Mouse (Mus musculus) induced T-regulatory cell, adult 2 months (primary cell): ENCODE measurements around the gene Ptch1.

Experiments used
- DNase-seq: peaks from one replicate; pipeline ENCODE4 v3.0.0-alpha.2; 2012; ENCODE audit warnings: low read depth

Ptch1 gene

GRCm38 (mm10) chr13:63573256-63573835, at the start of gene Ptch1:
Gene Ptch1 (minus strand): TSS chr13:63573598.
- DNase-seq, result peak; percentile 62

- DNase-seq, result no peak
These were observed 47.9 kb upstream of the Ptch1 start for GRCm38 (mm10) chr13:63621301-63621700.

DNA sequence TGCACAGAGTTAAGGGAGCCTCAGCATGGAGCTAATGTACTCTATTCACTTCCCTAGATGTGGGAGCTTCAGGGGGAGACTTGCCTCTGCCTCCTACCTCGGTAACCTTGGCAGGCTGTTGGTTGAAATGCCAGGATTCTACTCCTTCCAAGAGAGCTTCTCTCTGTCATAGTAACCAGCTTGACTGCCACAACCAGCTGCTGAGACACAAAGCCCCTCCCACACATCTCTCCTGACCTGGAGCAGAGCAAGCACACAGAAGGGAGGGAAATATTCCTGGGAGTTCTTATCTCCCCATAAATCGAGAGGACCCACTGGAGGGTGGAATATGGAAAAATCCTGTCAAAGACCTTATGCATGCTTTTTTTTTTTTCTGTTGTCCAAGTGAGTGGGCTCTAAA, 39.8 kb upstream of the Ptch1 start:
- no peak for DNase-seq

DNA sequence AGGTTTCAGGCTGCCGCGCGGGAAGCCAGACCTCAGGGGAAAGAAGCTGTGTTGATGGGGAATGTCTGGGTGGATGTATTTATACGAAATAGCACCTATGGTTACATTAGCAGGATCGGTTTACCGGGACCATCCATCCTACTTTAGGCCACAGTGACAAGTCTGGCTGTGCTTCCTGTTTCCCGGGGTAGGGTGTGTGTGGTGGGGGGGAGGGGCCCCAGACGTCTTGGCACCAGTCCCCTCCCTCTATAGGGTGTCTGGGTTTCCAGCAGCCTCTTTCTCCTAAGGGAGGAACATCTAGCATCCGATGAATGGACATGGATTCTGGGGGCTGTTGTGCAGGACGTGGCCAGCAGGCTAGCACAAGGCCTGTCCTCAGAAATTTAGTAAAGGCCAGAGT, 36.3 kb upstream of the Ptch1 start:
- DNase-seq, result no peak

DNA sequence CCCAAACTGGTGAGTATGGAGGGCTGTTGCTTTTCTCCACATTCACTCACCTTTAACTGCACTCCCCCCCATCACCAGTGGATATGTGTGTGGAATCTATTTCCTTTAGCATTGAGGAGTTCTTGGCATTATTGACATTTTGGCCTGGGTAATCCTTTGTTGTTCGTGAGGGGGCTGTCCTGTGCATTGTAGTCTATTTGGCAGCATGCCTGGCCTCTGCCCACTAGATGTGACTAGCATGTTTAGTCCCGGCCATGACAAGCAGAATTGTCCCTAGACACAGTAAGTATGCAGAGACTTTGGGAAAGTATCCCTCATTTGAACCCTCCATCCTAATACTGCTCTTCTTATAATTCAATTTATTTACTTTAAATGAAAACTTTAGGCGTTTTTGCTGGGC, 24.2 kb upstream of the Ptch1 start:
- DNase-seq, result no peak

GRCm38 (mm10) chr13:63595869-63596268, 22.5 kb upstream of the Ptch1 start:
- DNase-seq, result no peak

DNA sequence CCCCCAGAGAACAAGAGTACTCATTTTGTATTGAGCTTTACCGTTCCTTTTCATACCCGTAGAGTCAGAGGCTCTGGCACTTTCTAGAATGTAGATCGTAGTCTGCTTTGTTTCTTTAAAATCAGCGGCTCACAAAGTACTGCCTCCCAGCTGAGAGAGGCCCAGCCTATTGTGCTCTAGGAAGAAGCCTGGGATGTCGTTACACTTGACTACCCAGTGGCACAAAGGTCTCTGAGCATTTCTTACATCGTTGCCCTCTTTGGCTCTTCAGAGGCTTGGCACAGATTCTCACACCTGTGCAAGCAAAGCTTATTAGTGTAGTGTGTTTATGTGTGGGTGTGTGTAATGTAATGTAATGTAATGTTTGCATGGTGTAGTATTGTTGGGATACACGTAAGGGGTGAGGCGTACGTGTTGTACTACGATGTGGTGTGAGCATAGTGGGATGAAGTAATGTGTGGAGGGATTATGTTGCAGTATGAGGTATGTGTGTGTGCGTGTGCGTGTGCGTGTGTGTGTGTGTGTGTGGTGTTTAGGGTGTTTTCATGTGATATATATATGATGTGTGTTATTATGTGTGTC, 20.2 kb upstream of the Ptch1 start:
- DNase-seq, result no peak

DNA sequence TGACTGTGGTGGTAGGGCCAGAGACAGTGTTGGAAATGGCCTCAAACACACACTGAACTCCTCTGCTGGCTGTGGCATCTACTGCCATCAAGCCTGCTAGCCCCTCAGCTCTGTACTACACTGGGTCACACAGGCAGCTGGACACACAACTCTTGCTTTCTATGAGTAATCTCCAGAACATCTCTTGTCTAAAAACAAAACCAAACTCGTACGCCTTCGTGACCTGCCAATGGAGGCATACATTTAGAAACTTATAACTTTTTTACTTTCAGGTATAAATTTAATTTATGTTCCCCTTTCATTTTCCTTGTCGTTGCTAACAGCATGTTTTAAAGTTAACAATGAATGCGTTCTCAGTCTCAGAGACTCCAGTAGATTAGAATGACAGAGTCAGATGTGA, 19.4 kb upstream of the Ptch1 start:
- no peak for DNase-seq

GRCm38 (mm10) chr13:63574601-63575000, 1.2 kb upstream of the Ptch1 start:
- DNase-seq, result peak; percentile 38

- peak; percentile 58 for DNase-seq
These were observed 744 bp downstream of the Ptch1 start for GRCm38 (mm10) chr13:63572453-63573255.

GRCm38 (mm10) chr13:63572111-63572452, 1.3 kb downstream of the Ptch1 start:
- DNase-seq, result peak; percentile 35

GRCm38 (mm10) chr13:63570456-63570855, 2.9 kb downstream of the Ptch1 start:
- no peak for DNase-seq

- no peak for DNase-seq
These were observed 4.0 kb downstream of the Ptch1 start for GRCm38 (mm10) chr13:63569396-63569756.

DNA sequence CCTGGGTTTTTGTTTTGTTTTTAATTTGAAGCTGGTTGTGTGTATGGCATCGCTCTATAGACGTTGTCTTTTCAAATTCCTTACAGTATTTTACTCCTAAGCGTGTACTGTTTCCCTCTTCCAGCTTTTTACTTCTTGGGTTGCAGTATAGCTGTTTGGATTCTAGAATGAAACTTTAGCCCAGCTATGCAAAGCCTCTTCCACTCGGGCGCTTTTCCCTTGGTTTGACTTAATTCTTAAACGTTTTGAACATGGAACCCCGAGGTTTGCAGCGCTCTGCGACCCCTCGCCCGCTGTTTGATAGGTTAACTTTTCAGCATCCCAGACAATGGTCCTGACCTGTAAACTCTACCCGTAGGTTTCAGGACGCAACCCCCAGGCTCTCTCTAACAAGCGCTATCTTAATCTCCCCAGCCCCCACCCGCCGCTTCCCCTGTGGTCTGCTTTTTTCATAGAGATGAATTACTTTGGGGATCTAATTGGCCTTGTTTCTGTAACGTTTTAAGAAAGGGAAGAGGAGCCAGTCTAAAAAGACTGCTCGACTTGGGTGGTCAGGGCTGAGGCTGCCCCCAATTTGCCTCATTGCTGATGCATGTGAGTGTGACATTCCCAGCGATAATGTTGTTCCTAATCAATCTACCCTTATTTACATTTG, 4.5 kb downstream of the Ptch1 start:
- DNase-seq, result no peak

DNA sequence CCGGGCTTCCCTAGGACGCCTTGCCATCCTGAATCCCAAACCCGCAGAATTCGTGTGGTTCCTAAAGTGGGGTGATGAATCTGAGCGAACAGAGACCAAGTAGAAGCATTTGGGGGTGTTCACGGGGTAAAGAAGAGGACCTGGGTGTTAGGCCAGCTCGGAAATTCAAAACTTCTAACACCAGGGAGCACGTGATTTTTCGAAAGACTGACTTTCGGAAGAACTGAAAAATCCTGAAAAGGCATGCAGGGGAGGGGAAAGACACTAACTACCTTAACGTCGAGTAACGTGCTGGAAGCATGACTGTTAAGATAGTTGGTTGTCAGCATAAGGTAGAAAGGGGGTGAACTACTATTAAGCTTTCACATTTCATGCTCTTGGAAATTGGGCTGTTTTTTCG, 5.1 kb downstream of the Ptch1 start:
- DNase-seq, result peak; percentile 67

DNA sequence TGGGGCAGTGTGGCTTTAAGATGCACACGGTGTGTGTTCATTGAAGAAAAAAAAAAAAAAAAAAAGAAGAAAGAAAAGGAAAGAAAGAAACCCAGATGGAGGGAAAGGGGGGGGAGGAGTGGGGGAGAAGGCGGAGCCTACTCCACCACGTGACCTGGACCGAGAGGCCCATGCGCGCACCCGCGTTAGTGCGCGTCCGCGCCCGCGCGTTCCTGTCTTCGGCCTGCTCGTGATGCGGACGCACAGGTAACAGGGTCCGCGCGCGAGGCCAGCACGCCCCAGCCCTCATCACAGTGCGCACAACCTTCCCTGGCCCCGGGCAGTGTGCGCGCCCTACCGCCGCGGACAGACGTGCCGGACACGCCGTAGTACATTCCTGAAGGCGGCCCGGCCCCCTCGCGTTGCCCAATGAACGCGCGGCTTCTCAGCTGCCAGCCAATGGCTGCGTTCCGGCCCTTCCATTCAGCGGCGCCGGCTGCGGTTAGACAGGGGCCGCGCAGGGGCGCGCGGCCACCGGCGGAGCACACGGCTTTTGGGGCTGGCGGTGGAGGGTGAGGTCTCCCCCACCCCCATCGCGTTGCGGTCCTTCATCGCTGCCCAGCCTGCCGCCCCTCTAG, 5.6 kb downstream of the Ptch1 start:
- peak; percentile 94 for DNase-seq

GRCm38 (mm10) chr13:63566018-63567015, 7.1 kb downstream of the Ptch1 start:
- DNase-seq, result peak; percentile 91

- DNase-seq, result no peak
These were observed 7.9 kb downstream of the Ptch1 start for GRCm38 (mm10) chr13:63565320-63566017.

- DNase-seq, result peak; percentile 86
These were observed 8.6 kb downstream of the Ptch1 start for GRCm38 (mm10) chr13:63564626-63565319.
